Mouse (Mus musculus) mesoderm, embryonic 11.5 days (tissue): Measurements from ENCODE around the gene Krt36.
A peak's percentile ranks its signal among the peaks of the same experiment; 100 is the strongest.

Experiments used
- DNase-seq: peaks from one replicate; pipeline ENCODE4 v3.0.0-alpha.2; 2012; ENCODE audit warnings: low read depth, low spot score

The Krt36 gene

GRCm38 (mm10) chr11:100088378-100089025, 16.9 kb downstream of the Krt36 start:
- DNase-seq: no peak

DNA sequence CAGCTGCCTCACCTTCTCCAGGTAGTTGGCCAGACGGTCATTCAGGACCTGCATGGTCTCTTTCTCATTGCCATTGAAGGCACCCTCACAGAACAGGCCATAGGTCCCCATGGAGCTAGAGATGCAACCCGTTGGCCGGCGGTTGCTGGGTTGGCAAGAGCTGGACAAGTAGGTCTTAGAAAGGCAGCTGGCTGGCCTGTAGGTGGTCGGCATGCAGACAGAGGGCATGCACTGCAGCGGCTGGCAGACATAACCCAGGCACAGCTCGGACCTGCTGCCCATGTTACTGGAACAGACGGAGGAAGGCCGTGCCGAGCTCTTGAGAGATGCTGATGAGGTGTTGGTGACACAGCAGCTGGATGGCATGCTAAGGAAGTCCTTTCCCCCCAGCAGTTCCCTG, 17.6 kb downstream of the Krt36 start, which contains the start of gene Krt32:
TSS of gene Krt32 (minus strand) at position 366 of the 400 bp plus-strand sequence.
- DNase-seq: no peak

GRCm38 (mm10) chr11:100073873-100074272, 31.6 kb downstream of the Krt36 start:
- DNase-seq: no peak

GRCm38 (mm10) chr11:100067293-100068036, 38.0 kb downstream of the Krt36 start:
- peak; percentile 14 for DNase-seq

DNA sequence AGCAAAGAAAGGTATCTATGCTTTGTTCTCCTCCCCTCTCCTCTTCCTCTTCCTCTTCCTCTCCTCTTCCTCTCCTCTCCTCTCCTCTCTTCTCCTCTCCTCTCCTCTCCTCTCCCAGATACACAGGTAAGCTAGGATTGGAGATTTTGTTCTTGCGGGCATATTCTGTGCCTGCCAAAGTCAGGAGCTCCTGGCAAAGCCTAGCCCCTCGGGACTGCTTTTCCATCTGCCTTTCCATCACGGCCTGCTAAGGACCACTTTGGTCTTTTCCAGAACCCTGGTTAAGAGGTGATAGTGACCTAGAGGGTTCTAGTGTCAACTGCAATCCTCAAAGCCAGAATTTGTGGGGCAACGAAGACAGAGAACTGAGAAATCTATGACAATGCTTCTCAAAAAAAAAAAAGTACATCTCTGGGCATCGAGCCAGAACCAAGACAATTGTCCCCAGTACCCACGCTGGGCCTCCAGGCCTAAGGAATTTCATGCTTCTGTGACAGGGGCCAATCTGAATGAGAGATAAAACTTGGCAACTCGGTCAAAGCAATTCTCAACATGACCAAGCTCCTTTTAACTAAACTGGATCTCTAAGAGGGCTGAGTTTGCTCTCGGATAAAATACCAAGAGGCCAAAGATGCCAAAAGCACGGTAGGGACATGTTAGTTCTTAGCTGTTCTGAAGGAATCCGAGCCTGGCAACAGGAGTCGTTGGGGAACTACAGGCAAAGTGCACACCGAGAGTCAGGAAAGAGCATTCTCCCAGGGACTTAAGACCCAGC, 39.0 kb downstream of the Krt36 start:
- no peak for DNase-seq

- peak; percentile 26 for DNase-seq
These were observed 46.6 kb downstream of the Krt36 start for GRCm38 (mm10) chr11:100058875-100059274.

- no peak for DNase-seq
These were observed 49.5 kb downstream of the Krt36 start for GRCm38 (mm10) chr11:100055686-100056655.
